Mouse (Mus musculus): ENCODE measurements around the gene Obp2a. TPM values are rescaled to one million over a fixed set of nuclear protein-coding genes. Genes with fewer than 3 reads are reported as not detected.
"Not testable (repeated sequence)": the region's sequence is repeated elsewhere in the genome, so short reads cannot be mapped to it uniquely, and the experiment has no call there.

Obp2a gene
- polyA plus RNA-seq (2015; fragmentation: Nextera tagmentation; extraction: Ambion mirVana) = not detected in 2 replicates

GRCm38 (mm10) chr2:25699743-25700142, at the start of gene Obp2a:
Gene Obp2a, plus strand, starts transcription at chr2:25700043.
- H3K36me3 ChIP-seq; H3K9ac ChIP-seq; H3K27ac ChIP-seq; H3K9me3 ChIP-seq; ATAC-seq (ENCODE audit: insufficient number of reproducible peaks, insufficient read depth, low FRiP score, low TSS enrichment, low read depth); H3K4me2 ChIP-seq; H3K4me1 ChIP-seq; H3K4me3 ChIP-seq; H3K27me3 ChIP-seq: not testable (repeated sequence)
- WGBS = 77% methylated on average over 3 of the region's 3 CpGs

- Histone ChIP-seq H3K27me3 (no peaks in the 10 kb centered on the region), H3K36me3 (no peaks in the 10 kb centered on the region)
- WGBS = 80% methylated on average over 2 of the region's 2 CpGs
These were observed 46.9 kb upstream of the Obp2a start, which contains the start of gene Lcn8 for GRCm38 (mm10) chr2:25652902-25653301. Gene Lcn8, plus strand, starts transcription at chr2:25653120.

GRCm38 (mm10) chr2:25654502-25654901, 45.3 kb upstream of the Obp2a start:
- no peak overlapping the region for H3K4me2 ChIP-seq
- H3K36me3 ChIP-seq = no peaks in the 10 kb centered on the region
- no peak for ATAC-seq (ENCODE audit: insufficient number of reproducible peaks, insufficient read depth, low FRiP score, low TSS enrichment, low read depth)
- WGBS = 33% methylated on average over 1 of the region's 1 CpGs
- no peaks in the 10 kb centered on the region for H3K4me1 ChIP-seq
- no peak overlapping the region for H3K9ac ChIP-seq
- no peaks in the 10 kb centered on the region for H3K27me3 ChIP-seq
- H3K4me3 ChIP-seq = no peak overlapping the region
- no peak overlapping the region for H3K27ac ChIP-seq
- no peaks in the 10 kb centered on the region for H3K9me3 ChIP-seq

More at GRCm38 (mm10) chr2:25652902-25653301, 46.9 kb upstream of the Obp2a start, which contains the start of gene Lcn8:
- no peak within 1 kb of the TSS for H3K9ac ChIP-seq
- no peak within 1 kb of the TSS for H3K4me2 ChIP-seq
- no peaks in the 10 kb centered on the region for H3K4me1 ChIP-seq
- H3K27ac ChIP-seq = no peak within 1 kb of the TSS
- H3K4me3 ChIP-seq = no peak within 1 kb of the TSS
- no peaks in the 10 kb centered on the region for H3K9me3 ChIP-seq
- ATAC-seq (ENCODE audit: insufficient number of reproducible peaks, insufficient read depth, low FRiP score, low TSS enrichment, low read depth) = no peak

GRCm38 (mm10) chr2:25656691-25657090, 43.2 kb upstream of the Obp2a start:
- Histone ChIP-seq H3K4me2 (no peak overlapping the region), H3K4me3 (no peak overlapping the region), H3K27ac (no peak overlapping the region), H3K9me3 (no peaks in the 10 kb centered on the region), H3K9ac (no peak overlapping the region), H3K36me3 (no peaks in the 10 kb centered on the region), H3K27me3 (no peaks in the 10 kb centered on the region), H3K4me1 (no peaks in the 10 kb centered on the region)
- WGBS = 84% methylated on average over 4 of the region's 4 CpGs
- ATAC-seq (ENCODE audit: insufficient number of reproducible peaks, insufficient read depth, low FRiP score, low TSS enrichment, low read depth) = no peak

GRCm38 (mm10) chr2:25657246-25657645, 42.6 kb upstream of the Obp2a start:
- Histone ChIP-seq H3K4me1 (no peaks in the 10 kb centered on the region), H3K9me3 (no peaks in the 10 kb centered on the region), H3K27me3 (no peaks in the 10 kb centered on the region), H3K9ac (no peak overlapping the region), H3K4me2 (no peak overlapping the region), H3K36me3 (no peaks in the 10 kb centered on the region), H3K4me3 (no peak overlapping the region), H3K27ac (no peak overlapping the region)
- ATAC-seq (ENCODE audit: insufficient number of reproducible peaks, insufficient read depth, low FRiP score, low TSS enrichment, low read depth) = no peak
- WGBS = 78% methylated on average over 4 of the region's 4 CpGs

GRCm38 (mm10) chr2:25657652-25658051, 42.2 kb upstream of the Obp2a start, which contains the start of gene Lcn5:
Gene Lcn5, plus strand, starts transcription at chr2:25657952.
- no peak for ATAC-seq (ENCODE audit: insufficient number of reproducible peaks, insufficient read depth, low FRiP score, low TSS enrichment, low read depth)
- Histone ChIP-seq H3K27ac (no peak within 1 kb of the TSS), H3K9me3 (no peaks in the 10 kb centered on the region), H3K36me3 (no peaks in the 10 kb centered on the region), H3K4me3 (no peak within 1 kb of the TSS), H3K4me1 (no peaks in the 10 kb centered on the region), H3K9ac (no peak within 1 kb of the TSS), H3K27me3 (no peaks in the 10 kb centered on the region), H3K4me2 (no peak within 1 kb of the TSS)

- no peak overlapping the region for H3K4me3 ChIP-seq
- no peak overlapping the region for H3K4me2 ChIP-seq
- no peaks in the 10 kb centered on the region for H3K9me3 ChIP-seq
- no peaks in the 10 kb centered on the region for H3K36me3 ChIP-seq
- 84% methylated on average over 8 of the region's 8 CpGs for WGBS
- no peaks in the 10 kb centered on the region for H3K27me3 ChIP-seq
- H3K4me1 ChIP-seq = no peaks in the 10 kb centered on the region
- H3K9ac ChIP-seq = no peak overlapping the region
- no peak for ATAC-seq (ENCODE audit: insufficient number of reproducible peaks, insufficient read depth, low FRiP score, low TSS enrichment, low read depth)
- no peak overlapping the region for H3K27ac ChIP-seq
These were observed 39.6 kb upstream of the Obp2a start for GRCm38 (mm10) chr2:25660279-25660678.

GRCm38 (mm10) chr2:25661245-25661970, 38.4 kb upstream of the Obp2a start:
- Histone ChIP-seq H3K4me3 (no peak overlapping the region), H3K4me2 (no peak overlapping the region), H3K9me3 (no peaks in the 10 kb centered on the region), H3K9ac (no peak overlapping the region), H3K4me1 (no peaks in the 10 kb centered on the region), H3K36me3 (no peaks in the 10 kb centered on the region), H3K27me3 (no peaks in the 10 kb centered on the region), H3K27ac (no peak overlapping the region)
- no peak for ATAC-seq (ENCODE audit: insufficient number of reproducible peaks, insufficient read depth, low FRiP score, low TSS enrichment, low read depth)
- 83% methylated on average over 6 of the region's 6 CpGs for WGBS

- no peak for ATAC-seq (ENCODE audit: insufficient number of reproducible peaks, insufficient read depth, low FRiP score, low TSS enrichment, low read depth)
- Histone ChIP-seq H3K9ac (no peak overlapping the region), H3K36me3 (no peaks in the 10 kb centered on the region), H3K4me1 (no peaks in the 10 kb centered on the region), H3K9me3 (no peaks in the 10 kb centered on the region), H3K4me3 (no peak overlapping the region), H3K27me3 (no peaks in the 10 kb centered on the region), H3K4me2 (no peak overlapping the region), H3K27ac (no peak overlapping the region)
- 53% methylated on average over 1 of the region's 1 CpGs for WGBS
These were observed 36.3 kb upstream of the Obp2a start for GRCm38 (mm10) chr2:25663511-25663910.

- Histone ChIP-seq H3K4me2 (no peak overlapping the region), H3K4me3 (no peak overlapping the region), H3K27me3 (no peaks in the 10 kb centered on the region), H3K4me1 (no peaks in the 10 kb centered on the region), H3K9ac (no peak overlapping the region), H3K36me3 (no peaks in the 10 kb centered on the region), H3K9me3 (no peaks in the 10 kb centered on the region), H3K27ac (no peak overlapping the region)
- 71% methylated on average over 5 of the region's 5 CpGs for WGBS
- ATAC-seq (ENCODE audit: insufficient number of reproducible peaks, insufficient read depth, low FRiP score, low TSS enrichment, low read depth) = no peak
These were observed 35.7 kb upstream of the Obp2a start for GRCm38 (mm10) chr2:25664125-25664524.

GRCm38 (mm10) chr2:25666516-25666915, 33.3 kb upstream of the Obp2a start:
- H3K27me3 ChIP-seq = no peaks in the 10 kb centered on the region
- H3K36me3 ChIP-seq = no peaks in the 10 kb centered on the region
- H3K4me1 ChIP-seq = no peaks in the 10 kb centered on the region
- WGBS = 70% methylated on average over 1 of the region's 1 CpGs
- no peak overlapping the region for H3K4me2 ChIP-seq
- no peak for ATAC-seq (ENCODE audit: insufficient number of reproducible peaks, insufficient read depth, low FRiP score, low TSS enrichment, low read depth)
- no peak overlapping the region for H3K4me3 ChIP-seq
- H3K9ac ChIP-seq = no peak overlapping the region
- H3K27ac ChIP-seq = no peak overlapping the region
- no peaks in the 10 kb centered on the region for H3K9me3 ChIP-seq

- ATAC-seq (ENCODE audit: insufficient number of reproducible peaks, insufficient read depth, low FRiP score, low TSS enrichment, low read depth) = no peak
These were observed 23.4 kb upstream of the Obp2a start, which contains the start of gene Lcn6 for GRCm38 (mm10) chr2:25676486-25676885. Gene Lcn6, plus strand, starts transcription at chr2:25676786.

More at GRCm38 (mm10) chr2:25676486-25676885, 23.4 kb upstream of the Obp2a start, which contains the start of gene Lcn6:
- no peaks in the 10 kb centered on the region for H3K27me3 ChIP-seq
- H3K4me2 ChIP-seq = no peak within 1 kb of the TSS
- 0 out of 2 replicates have a peak, but pooled peaks cover 3% of the 10 kb centered on the region for H3K4me1 ChIP-seq
- H3K27ac ChIP-seq = no peak within 1 kb of the TSS
- H3K4me3 ChIP-seq = no peak within 1 kb of the TSS
- H3K9me3 ChIP-seq = no peaks in the 10 kb centered on the region
- no peaks in the 10 kb centered on the region for H3K36me3 ChIP-seq
- H3K9ac ChIP-seq = no peak within 1 kb of the TSS
- 88% methylated on average over 3 of the region's 3 CpGs for WGBS
